Mouse (Mus musculus) C2C12 (cell line): Measurements from ENCODE around the gene Dysf. TPM values are rescaled to one million over a fixed set of nuclear protein-coding genes. Genes with fewer than 3 reads are reported as not detected.

Experiments
- H3K27me3 ChIP-seq: one replicate; pipeline ENCODE4 v1.6.1; 2011; ENCODE audit not compliant: control insufficient read depth, insufficient read depth, insufficient read length
- H3K36me3 ChIP-seq: one replicate; pipeline ENCODE4 v1.6.1; 2011; ENCODE audit not compliant: control insufficient read depth, insufficient read depth
- H3K4me3 ChIP-seq: one replicate; pipeline ENCODE4 v1.5.1; 2011; ENCODE audit warnings: mild to moderate bottlenecking, control low read depth; ENCODE audit not compliant: poor library complexity, insufficient read depth, severe bottlenecking
- H3K79me2 ChIP-seq: one replicate; pipeline ENCODE4 v1.6.1; 2011; ENCODE audit not compliant: control insufficient read depth, insufficient read depth
- H3K79me3 ChIP-seq: one replicate; pipeline ENCODE4 v1.6.1; 2011; ENCODE audit warnings: low read depth, control low read depth
- H3ac ChIP-seq: one replicate; pipeline ENCODE3; 2011; ENCODE audit warnings: low read depth; ENCODE audit not compliant: control insufficient read depth, insufficient read length
- CEBPB ChIP-seq: IDR thresholded peaks from one replicate; pipeline ENCODE4 v1.6.1; 2011; ENCODE audit warnings: low read depth, mild to moderate bottlenecking, control low read depth, moderate library complexity
- CTCF ChIP-seq: IDR thresholded peaks from one replicate; pipeline ENCODE4 v1.5.1; 2011; ENCODE audit not compliant: control insufficient read depth, insufficient read depth, insufficient read length
- FOSL1 ChIP-seq: IDR thresholded peaks from one replicate; pipeline ENCODE4 v1.8.0; 2011; ENCODE audit warnings: mild to moderate bottlenecking, low read length; ENCODE audit not compliant: poor library complexity, insufficient read depth, severe bottlenecking
- MAX ChIP-seq: IDR thresholded peaks from one replicate; pipeline ENCODE4 v1.6.1; 2011; ENCODE audit warnings: mild to moderate bottlenecking, control low read depth
- MYOD1 ChIP-seq: IDR thresholded peaks from one replicate; pipeline ENCODE4 v1.6.1; 2011; ENCODE audit warnings: low read depth; ENCODE audit not compliant: control insufficient read depth, insufficient read length
- MYOG ChIP-seq: IDR thresholded peaks from one replicate; pipeline ENCODE4 v1.6.1; 2011; ENCODE audit not compliant: control insufficient read depth, insufficient read length; ENCODE audit errors: extremely low read depth
- USF1 ChIP-seq: IDR thresholded peaks from one replicate; pipeline ENCODE4 v1.6.1; 2011; ENCODE audit warnings: low read depth, mild to moderate bottlenecking, control low read depth, moderate library complexity
- polyA plus RNA-seq: library from polyadenylated mRNA; unstranded; fragments of >200 nt; fragmentation: generic; extraction: Trizol; gene quantifications from one replicate; pipeline ENCODE4 v1.2.1, GENCODE M21; 2012; ENCODE audit warnings: missing spikeins

The Dysf gene
- polyA plus RNA-seq, 1 experiment = 1.9 TPM

GRCm38 (mm10) chr6:84105148-84106022, 97.0 kb downstream of the Dysf start:
- Histone ChIP-seq H3K79me3 (no peaks in the 10 kb centered on the region), H3K36me3 (no peaks in the 10 kb centered on the region), H3K79me2 (no peaks in the 10 kb centered on the region), H3K27me3 (peaks cover 71% of the 10 kb centered on the region), H3K4me3 (no peak overlapping the region), H3ac (no peak overlapping the region)
- no peak for TF ChIP-seq MYOD1
- TF ChIP-seq MYOG = no peak
- no peak for TF ChIP-seq USF1
- TF ChIP-seq CTCF = no peak
- TF ChIP-seq CEBPB = no peak
- TF ChIP-seq FOSL1 = no peak
- no peak for TF ChIP-seq MAX

DNA sequence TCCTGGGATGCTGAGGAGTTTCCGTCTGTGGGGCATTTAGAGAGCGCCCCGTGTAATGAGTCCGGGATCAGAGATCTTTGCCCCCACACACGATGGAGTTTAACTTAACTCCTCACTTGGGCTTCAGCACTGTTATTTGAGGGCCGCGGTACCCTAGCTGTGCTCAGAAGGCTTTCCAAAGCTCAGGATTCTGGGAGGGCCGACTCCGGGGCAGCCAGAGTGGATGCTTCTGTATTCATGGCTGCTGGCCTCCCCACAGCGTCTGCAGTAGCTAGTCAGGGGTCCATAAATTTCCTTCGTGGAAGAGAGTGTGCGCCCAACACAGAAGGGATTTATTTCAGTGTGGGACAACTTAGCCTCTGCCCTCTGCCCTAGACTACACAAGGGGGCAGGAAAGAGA, 97.7 kb downstream of the Dysf start:
- Histone ChIP-seq H3K4me3 (no peak overlapping the region), H3K36me3 (no peaks in the 10 kb centered on the region), H3ac (no peak overlapping the region), H3K79me2 (no peaks in the 10 kb centered on the region), H3K79me3 (no peaks in the 10 kb centered on the region), H3K27me3 (peaks cover 64% of the 10 kb centered on the region)
- TF ChIP-seq CEBPB = no peak
- no peak for TF ChIP-seq CTCF
- no peak for TF ChIP-seq FOSL1
- no peak for TF ChIP-seq USF1
- no peak for TF ChIP-seq MYOG
- no peak for TF ChIP-seq MAX
- no peak for TF ChIP-seq MYOD1

DNA sequence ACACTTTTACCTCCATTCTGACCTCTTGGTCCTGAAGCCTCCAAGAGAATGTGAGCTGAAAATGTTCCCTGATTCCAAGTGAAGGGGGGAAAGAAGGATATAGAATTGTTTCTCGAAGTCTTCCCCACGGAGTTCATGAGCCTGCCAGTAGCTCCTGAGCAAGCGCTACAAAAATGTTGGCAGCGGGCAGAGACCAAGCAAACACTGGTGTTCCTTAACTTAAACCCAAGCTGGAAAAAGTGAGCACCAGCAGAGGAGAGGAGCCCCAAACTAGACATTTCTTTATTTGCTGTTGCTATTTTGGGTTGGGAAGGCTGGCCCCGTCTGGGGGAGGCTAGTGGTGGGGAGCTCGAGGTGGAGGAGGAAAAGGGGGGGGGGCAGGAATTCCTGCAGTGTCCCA, 102.0 kb downstream of the Dysf start:
- H3K27me3 ChIP-seq = peaks cover 39% of the 10 kb centered on the region
- no peaks in the 10 kb centered on the region for H3K79me3 ChIP-seq
- TF ChIP-seq CEBPB (no peak), MAX (no peak)
- H3K36me3 ChIP-seq = no peaks in the 10 kb centered on the region
- no peaks in the 10 kb centered on the region for H3K79me2 ChIP-seq
- H3ac ChIP-seq = no peak overlapping the region
- no peak overlapping the region for H3K4me3 ChIP-seq

- H3ac ChIP-seq = no peak overlapping the region
- no peak for TF ChIP-seq MYOG
- TF ChIP-seq MYOD1 = no peak
- no peak for TF ChIP-seq USF1
- no peak for TF ChIP-seq CEBPB
- TF ChIP-seq MAX = no peak
- TF ChIP-seq FOSL1 = no peak
- no peak for TF ChIP-seq CTCF
- peaks cover 31% of the 10 kb centered on the region for H3K27me3 ChIP-seq
- H3K79me2 ChIP-seq = no peaks in the 10 kb centered on the region
- H3K79me3 ChIP-seq = no peaks in the 10 kb centered on the region
- H3K4me3 ChIP-seq = no peak overlapping the region
- H3K36me3 ChIP-seq = no peaks in the 10 kb centered on the region
Observed at GRCm38 (mm10) chr6:84111106-84111505, 102.7 kb downstream of the Dysf start.

- no peaks in the 10 kb centered on the region for H3K36me3 ChIP-seq
- no peaks in the 10 kb centered on the region for H3K79me2 ChIP-seq
- TF ChIP-seq CEBPB (no peak), MYOG (no peak), CTCF (no peak), MYOD1 (no peak), USF1 (no peak), FOSL1 (no peak), MAX (no peak)
- H3K79me3 ChIP-seq = no peaks in the 10 kb centered on the region
- H3K27me3 ChIP-seq = peaks cover 2% of the 10 kb centered on the region
- no peak overlapping the region for H3K4me3 ChIP-seq
- no peak overlapping the region for H3ac ChIP-seq
Observed at GRCm38 (mm10) chr6:84119731-84120530, 111.5 kb downstream of the Dysf start.

- H3ac ChIP-seq = no peak overlapping the region
- no peak for TF ChIP-seq MYOG
- no peak for TF ChIP-seq FOSL1
- TF ChIP-seq USF1 = no peak
- TF ChIP-seq CTCF = no peak
- TF ChIP-seq CEBPB = no peak
- no peak for TF ChIP-seq MAX
- TF ChIP-seq MYOD1 = no peak
- no peak overlapping the region for H3K4me3 ChIP-seq
- no peaks in the 10 kb centered on the region for H3K36me3 ChIP-seq
- H3K79me3 ChIP-seq = no peaks in the 10 kb centered on the region
- H3K27me3 ChIP-seq = no peaks in the 10 kb centered on the region
- H3K79me2 ChIP-seq = no peaks in the 10 kb centered on the region
Observed at GRCm38 (mm10) chr6:84124609-84125008, 116.2 kb downstream of the Dysf start.
